Mouse (Mus musculus) stomach, embryonic 16.5 days (tissue): ENCODE results near the gene Abcb9. TPM values are rescaled to one million over a fixed set of nuclear protein-coding genes. Genes with fewer than 3 reads are reported as not detected.

Experiments used
- ATAC-seq: fragments of 200-750 bp; cut with Nextera tagmentation; 2 replicates; pipeline ENCODE4 v1.8.0; 2017; ENCODE audit warnings: moderate number of reproducible peaks, moderate TSS enrichment; ENCODE audit not compliant: insufficient read depth, low FRiP score
- H3K27ac ChIP-seq: fragments of 300-500 bp; sonication (generic); 2 replicates; pipeline ENCODE4 v1.5.1; 2014; ENCODE audit warnings: low read length
- H3K27me3 ChIP-seq: fragments of 300-500 bp; sonication (generic); 2 replicates; pipeline ENCODE4 v1.6.1; 2014; ENCODE audit warnings: low read length, control low read depth, mixed read lengths; ENCODE audit not compliant: control insufficient read depth, insufficient read depth
- H3K36me3 ChIP-seq: fragments of 300-500 bp; sonication (generic); 2 replicates; pipeline ENCODE4 v1.6.1; 2014; ENCODE audit warnings: low read length; ENCODE audit not compliant: control insufficient read depth, insufficient read depth
- H3K4me1 ChIP-seq: fragments of 300-500 bp; sonication (generic); 2 replicates; pipeline ENCODE4 v1.6.1; 2014; ENCODE audit warnings: low read length, control low read depth, mixed read lengths; ENCODE audit not compliant: control insufficient read depth, insufficient read depth
- H3K4me2 ChIP-seq: fragments of 300-500 bp; sonication (generic); 2 replicates; pipeline ENCODE4 v1.6.1; 2014; ENCODE audit warnings: low read depth, low read length, mixed read lengths
- H3K4me3 ChIP-seq: fragments of 300-500 bp; sonication (generic); replicated peaks from 2 replicates; pipeline ENCODE4 v1.5.1; 2014; ENCODE audit warnings: mild to moderate bottlenecking, low read length
- H3K9ac ChIP-seq: fragments of 300-500 bp; sonication (generic); 2 replicates; pipeline ENCODE4 v1.6.1; 2014; ENCODE audit warnings: low read length
- H3K9me3 ChIP-seq: fragments of 300-500 bp; sonication (generic); replicated peaks from 2 replicates; pipeline ENCODE4 v1.6.1; 2016; ENCODE audit warnings: low read length, control low read depth; ENCODE audit not compliant: control insufficient read depth
- WGBS: fragments of 180-500 bp; shearing (Covaris S2); extraction: QIAGEN DNeasy Blood & Tissue Kit; methylation state at CpG from one replicate; pipeline ENCODE4 v1.1.7; 2014; 5-methylcytosine and 5-hydroxymethylcytosine counted together
- polyA plus RNA-seq: library from polyadenylated mRNA; unstranded; fragments of >200 nt; fragmentation: Nextera tagmentation; extraction: Ambion mirVana; gene quantifications from 2 replicates; pipeline ENCODE4 v1.2.1, GENCODE M21; 2015

Gene Abcb9
- polyA plus RNA-seq, 1 experiment from 2014 or later: 3.2 TPM

DNA sequence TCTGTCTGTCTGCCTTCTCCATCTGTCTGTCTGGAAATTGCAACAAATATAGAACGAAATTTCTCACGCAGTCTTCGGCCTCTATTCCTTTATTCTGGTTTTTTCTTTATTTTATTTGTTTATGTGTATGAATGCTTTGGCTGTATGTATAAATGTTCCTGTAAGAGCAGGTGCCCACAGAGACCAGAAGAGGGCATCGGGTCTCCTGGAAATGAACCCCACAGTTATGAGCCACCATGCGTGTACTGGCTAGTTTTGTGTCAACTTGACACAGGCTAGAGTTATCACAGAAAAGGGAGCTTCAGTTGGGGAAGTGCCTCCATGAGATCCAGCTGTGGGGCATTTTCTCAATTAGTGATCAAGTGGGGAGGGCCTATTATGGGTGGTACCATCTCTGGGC lies 51.6 kb downstream of the Abcb9 start:
- H3K36me3 ChIP-seq: no peaks in the 10 kb centered on the region
- peaks cover 26% of the 10 kb centered on the region for H3K4me1 ChIP-seq
- H3K27ac ChIP-seq: peak overlapping the region; percentile 88
- H3K27me3 ChIP-seq: no peaks in the 10 kb centered on the region
- ATAC-seq: no peak
- H3K9me3 ChIP-seq: no peaks in the 10 kb centered on the region
- H3K9ac ChIP-seq: peak overlapping the region; percentile 58; the same call in 1 of the 2 replicates
- no peak overlapping the region for H3K4me3 ChIP-seq
- 90% methylated on average over 5 of the region's 5 CpGs for WGBS
- H3K4me2 ChIP-seq: no peak overlapping the region

DNA sequence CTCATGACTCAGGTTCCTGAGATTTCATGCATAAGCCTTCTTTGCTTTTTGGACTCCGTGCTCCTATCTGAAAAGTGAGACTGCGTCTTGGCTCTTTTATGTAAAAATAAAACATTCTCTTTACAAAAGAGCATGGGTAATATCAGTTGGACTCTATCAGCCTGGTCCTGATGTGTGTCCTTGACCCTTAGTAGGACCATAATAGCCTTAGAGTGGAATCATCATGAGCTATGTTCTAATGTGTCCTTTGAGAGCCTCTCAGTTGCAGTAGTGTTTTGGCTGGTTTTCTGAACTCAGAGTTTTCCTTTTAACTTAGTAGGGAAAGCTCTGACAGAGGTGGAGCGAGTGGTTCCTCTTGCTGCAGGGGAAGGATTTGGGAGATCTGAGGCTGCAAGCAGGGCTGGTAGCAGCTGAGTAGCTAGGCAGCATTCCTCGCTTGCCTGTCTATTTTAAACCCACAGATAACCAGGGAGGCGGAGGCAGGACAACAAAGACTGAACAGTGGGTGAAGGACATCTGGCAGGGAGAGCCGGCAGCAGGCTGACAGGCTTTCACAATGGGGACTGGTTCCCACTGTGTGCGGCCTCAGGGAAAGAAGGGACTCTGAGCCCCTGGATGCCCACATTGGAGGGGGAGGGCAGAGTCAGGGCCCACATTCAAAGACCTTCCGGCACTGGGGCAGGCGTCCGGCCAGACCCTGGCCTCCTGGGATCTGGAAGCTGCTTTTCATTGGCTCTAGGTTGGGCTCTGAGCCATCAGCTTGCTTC lies 52.2 kb downstream of the Abcb9 start:
- peaks cover 26% of the 10 kb centered on the region for H3K4me1 ChIP-seq
- no peaks in the 10 kb centered on the region for H3K9me3 ChIP-seq
- no peaks in the 10 kb centered on the region for H3K36me3 ChIP-seq
- H3K4me3 ChIP-seq: no peak overlapping the region
- H3K27me3 ChIP-seq: no peaks in the 10 kb centered on the region
- peak overlapping the region; percentile 58; the same call in 1 of the 2 replicates for H3K9ac ChIP-seq
- H3K4me2 ChIP-seq: no peak overlapping the region
- WGBS: 43% methylated on average over 10 of the region's 10 CpGs
- peak overlapping the region; percentile 88 for H3K27ac ChIP-seq
- ATAC-seq: peak; percentile 67

DNA sequence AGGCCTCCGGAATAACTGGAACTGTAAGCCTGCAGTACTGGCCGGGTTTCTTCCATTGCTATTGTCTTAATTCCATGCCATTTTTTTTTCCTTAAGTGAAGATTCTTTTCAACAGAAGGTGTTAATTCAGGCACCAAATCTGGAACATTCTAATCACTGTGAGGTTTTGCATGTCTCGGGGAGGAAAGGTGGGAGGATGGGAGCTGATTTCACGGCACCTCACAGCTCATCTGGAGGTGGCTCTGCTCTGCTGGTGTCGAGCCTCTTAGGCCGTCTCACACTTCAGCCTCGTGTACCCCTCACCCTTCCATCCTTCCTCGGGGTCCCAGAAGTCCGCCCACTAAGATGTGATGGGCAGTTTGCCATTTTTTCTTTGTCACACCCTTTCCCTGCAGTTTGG lies 54.5 kb downstream of the Abcb9 start:
- no peak overlapping the region for H3K4me2 ChIP-seq
- no peaks in the 10 kb centered on the region for H3K27me3 ChIP-seq
- no peaks in the 10 kb centered on the region for H3K9me3 ChIP-seq
- no peak overlapping the region for H3K4me3 ChIP-seq
- WGBS: 64% methylated on average over 9 of the region's 9 CpGs
- no peaks in the 10 kb centered on the region for H3K36me3 ChIP-seq
- H3K27ac ChIP-seq: no peak overlapping the region
- peaks cover 9% of the 10 kb centered on the region for H3K4me1 ChIP-seq
- H3K9ac ChIP-seq: no peak overlapping the region
- ATAC-seq: no peak

DNA sequence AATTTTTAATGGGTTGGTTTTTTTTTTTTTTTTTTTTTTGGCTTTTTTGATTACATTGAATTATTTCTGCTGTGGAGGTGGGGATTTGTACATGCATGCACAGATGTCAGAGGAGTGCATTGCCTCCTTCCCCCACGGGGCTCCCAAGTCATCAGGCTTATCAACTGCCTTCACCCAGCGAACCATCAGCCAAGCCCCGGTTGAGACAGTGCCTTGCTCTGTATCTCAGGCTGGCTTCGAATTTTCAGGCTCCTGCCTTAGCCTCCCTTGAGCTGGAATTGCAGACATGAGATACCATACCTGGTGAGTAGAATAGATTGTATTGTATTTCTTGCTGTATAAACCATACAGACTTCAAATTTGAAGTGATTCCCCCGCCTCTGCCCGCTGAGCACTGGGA lies 56.0 kb downstream of the Abcb9 start:
- Histone ChIP-seq H3K36me3 (no peaks in the 10 kb centered on the region), H3K9ac (no peak overlapping the region), H3K27me3 (no peaks in the 10 kb centered on the region), H3K9me3 (no peaks in the 10 kb centered on the region), H3K27ac (no peak overlapping the region), H3K4me3 (no peak overlapping the region), H3K4me2 (no peak overlapping the region), H3K4me1 (peaks cover 9% of the 10 kb centered on the region)
- 81% methylated on average over 6 of the region's 6 CpGs for WGBS
- no peak for ATAC-seq

DNA sequence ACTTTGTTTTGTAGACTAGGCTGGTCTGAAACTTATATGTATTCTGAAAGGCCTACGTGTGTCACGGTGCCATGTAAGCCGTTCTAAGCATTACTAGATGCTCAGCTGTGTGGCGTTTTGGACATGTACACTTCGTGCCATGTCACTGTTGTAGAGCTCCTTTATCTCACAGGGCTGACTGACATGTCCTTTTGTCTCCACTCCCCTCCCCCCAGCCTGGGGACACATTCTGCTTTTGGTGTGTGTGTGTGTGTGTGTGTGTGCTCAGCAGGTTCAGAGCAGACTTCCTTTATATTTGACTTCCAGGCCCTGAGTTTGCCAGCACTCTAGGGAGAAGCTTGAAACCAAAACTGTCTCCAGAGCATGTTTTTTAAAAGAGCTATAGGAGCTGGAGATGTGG lies 58.8 kb downstream of the Abcb9 start:
- H3K36me3 ChIP-seq: no peaks in the 10 kb centered on the region
- H3K4me2 ChIP-seq: no peak overlapping the region
- no peaks in the 10 kb centered on the region for H3K4me1 ChIP-seq
- ATAC-seq: no peak
- WGBS: 64% methylated on average over 5 of the region's 5 CpGs
- no peaks in the 10 kb centered on the region for H3K27me3 ChIP-seq
- no peak overlapping the region for H3K4me3 ChIP-seq
- no peak overlapping the region for H3K9ac ChIP-seq
- no peak overlapping the region for H3K27ac ChIP-seq
- H3K9me3 ChIP-seq: no peaks in the 10 kb centered on the region

DNA sequence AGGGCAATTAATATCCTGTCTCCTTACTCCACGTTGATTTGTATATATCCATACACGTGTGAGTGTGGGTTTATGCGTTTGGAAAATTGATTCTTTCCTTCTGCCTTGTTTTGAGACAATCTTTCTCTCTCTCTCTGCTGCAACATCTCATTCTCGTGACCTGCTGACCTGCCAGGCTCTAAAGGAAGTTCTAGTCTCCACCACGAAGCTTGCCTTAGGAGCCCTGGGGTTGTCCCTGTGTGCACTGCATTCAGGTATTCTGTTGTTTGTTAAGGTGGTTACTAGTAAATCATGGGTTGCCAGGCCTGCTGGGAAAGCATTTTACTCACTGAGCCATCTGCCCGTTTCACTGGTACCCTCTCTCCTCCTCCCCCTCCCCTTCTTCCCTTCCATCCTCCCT lies 59.3 kb downstream of the Abcb9 start:
- Histone ChIP-seq H3K27me3 (no peaks in the 10 kb centered on the region), H3K9me3 (no peaks in the 10 kb centered on the region), H3K36me3 (no peaks in the 10 kb centered on the region), H3K27ac (no peak overlapping the region), H3K4me3 (no peak overlapping the region), H3K9ac (no peak overlapping the region), H3K4me2 (no peak overlapping the region), H3K4me1 (0 out of 2 replicates have a peak, but pooled peaks cover 1% of the 10 kb centered on the region)
- whole genome bisulfite sequencing: 32% methylated on average over 6 of the region's 6 CpGs
- ATAC-seq: no peak

DNA sequence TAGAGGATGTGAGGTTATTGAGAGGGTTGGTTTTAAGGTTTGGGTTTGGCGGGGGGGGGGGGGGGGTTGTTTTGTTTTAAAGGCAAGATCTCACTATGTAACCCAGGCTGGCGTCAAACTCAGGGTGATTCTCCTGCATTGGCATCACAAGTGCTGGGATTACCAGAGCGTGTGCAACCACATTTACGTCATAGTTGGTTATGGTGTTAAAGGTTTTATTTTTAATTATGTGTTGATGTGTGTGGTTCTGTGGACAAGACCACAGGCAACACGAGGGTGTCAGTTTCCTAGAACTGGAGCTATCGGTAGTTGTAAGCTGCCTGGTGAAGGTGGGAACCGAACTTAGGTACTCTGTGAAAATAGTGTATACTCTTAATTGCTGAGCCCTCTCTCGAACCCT lies 59.8 kb downstream of the Abcb9 start:
- H3K36me3 ChIP-seq: no peaks in the 10 kb centered on the region
- no peak overlapping the region for H3K9ac ChIP-seq
- no peak overlapping the region for H3K27ac ChIP-seq
- peaks cover 6% of the 10 kb centered on the region; the same call in 1 of the 2 replicates for H3K4me1 ChIP-seq
- H3K4me3 ChIP-seq: no peak overlapping the region
- H3K9me3 ChIP-seq: no peaks in the 10 kb centered on the region
- H3K4me2 ChIP-seq: no peak overlapping the region
- no peaks in the 10 kb centered on the region for H3K27me3 ChIP-seq
- WGBS: 67% methylated on average over 8 of the region's 8 CpGs
- no peak for ATAC-seq

DNA sequence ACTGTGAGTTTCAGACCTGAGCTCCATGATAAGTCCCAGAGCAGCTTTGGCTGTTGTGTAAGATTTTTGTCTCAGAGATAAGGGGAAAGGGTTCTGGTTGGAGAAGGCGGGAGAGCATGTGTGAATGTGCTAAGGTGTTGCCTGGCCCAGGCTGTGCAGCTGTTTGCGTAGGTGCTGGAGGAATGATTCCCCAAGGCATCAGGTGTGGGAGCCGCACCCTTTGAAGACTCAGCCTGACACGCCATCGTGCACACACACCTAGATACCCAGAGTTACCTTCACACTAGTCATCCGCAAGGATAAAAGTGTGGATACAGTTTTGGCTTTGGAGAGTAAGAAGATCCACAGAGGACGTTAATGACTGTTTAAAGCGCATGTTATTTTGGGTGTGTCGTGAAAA lies 60.2 kb downstream of the Abcb9 start:
- ATAC-seq: no peak
- H3K27me3 ChIP-seq: no peaks in the 10 kb centered on the region
- peaks cover 10% of the 10 kb centered on the region for H3K4me1 ChIP-seq
- H3K4me3 ChIP-seq: no peak overlapping the region
- H3K36me3 ChIP-seq: no peaks in the 10 kb centered on the region
- WGBS: 69% methylated on average over 9 of the region's 9 CpGs
- H3K27ac ChIP-seq: no peak overlapping the region
- H3K4me2 ChIP-seq: no peak overlapping the region
- no peak overlapping the region for H3K9ac ChIP-seq
- no peaks in the 10 kb centered on the region for H3K9me3 ChIP-seq

DNA sequence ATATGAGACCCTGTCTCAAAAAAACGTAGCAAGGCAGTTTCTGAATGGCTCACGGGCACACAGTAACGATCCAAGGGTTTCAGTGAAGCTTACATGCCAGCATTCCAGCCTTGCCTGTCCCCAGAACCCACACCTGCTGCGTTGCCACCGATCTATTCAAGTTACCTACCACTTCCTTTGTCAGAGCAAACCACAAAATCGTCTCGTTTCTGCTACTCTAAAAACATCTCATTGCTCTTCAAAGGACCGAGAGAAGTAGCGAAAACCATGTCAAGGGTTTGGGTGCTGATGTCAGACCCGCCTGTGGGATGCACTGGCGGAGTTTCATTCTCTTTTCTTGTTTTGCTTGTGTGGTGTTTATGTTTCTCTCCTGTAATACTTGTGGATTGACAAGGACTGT lies 61.1 kb downstream of the Abcb9 start:
- peaks cover 20% of the 10 kb centered on the region for H3K4me1 ChIP-seq
- no peaks in the 10 kb centered on the region for H3K27me3 ChIP-seq
- H3K36me3 ChIP-seq: no peaks in the 10 kb centered on the region
- no peak overlapping the region for H3K9ac ChIP-seq
- no peaks in the 10 kb centered on the region for H3K9me3 ChIP-seq
- no peak overlapping the region for H3K27ac ChIP-seq
- H3K4me3 ChIP-seq: no peak overlapping the region
- no peak for ATAC-seq
- WGBS: 74% methylated on average over 11 of the region's 11 CpGs
- no peak overlapping the region for H3K4me2 ChIP-seq
